Mouse (Mus musculus): ENCODE measurements at regions not wholly inside any gene's neighbourhood (a gene's known extent, or its start where the extent isn't known, plus 50 kb on each side); places are given as distances from the start of the nearest gene placed in this dataset.
A peak's percentile ranks its signal among the peaks of the same experiment; 100 is the strongest.

DNA sequence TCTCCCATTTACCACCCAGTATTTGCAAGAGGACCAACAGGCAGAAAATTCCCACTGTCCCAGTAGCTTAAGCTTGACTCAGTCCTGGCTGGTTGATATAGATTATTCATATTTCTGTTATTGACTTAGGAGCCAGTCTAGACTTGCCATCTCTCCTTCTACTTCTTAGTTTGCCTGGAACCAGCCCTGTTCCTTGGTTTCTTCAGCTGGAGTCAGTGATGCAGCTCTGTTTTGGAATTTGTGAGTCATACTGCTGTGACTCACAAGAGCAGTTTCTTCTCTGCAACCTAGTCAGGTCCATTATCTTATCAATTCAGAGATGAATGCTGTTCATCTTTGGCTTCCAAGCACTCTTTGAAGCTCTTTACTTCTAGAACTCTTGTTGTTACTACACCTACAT, 69.7 kb upstream of the Snx7 start:
- peak; percentile 9 to 10 for DNase-seq (ENCODE audit: low spot score in 2 of 2)
- intact Hi-C loops (cut with DNase I): no loop called here

DNA sequence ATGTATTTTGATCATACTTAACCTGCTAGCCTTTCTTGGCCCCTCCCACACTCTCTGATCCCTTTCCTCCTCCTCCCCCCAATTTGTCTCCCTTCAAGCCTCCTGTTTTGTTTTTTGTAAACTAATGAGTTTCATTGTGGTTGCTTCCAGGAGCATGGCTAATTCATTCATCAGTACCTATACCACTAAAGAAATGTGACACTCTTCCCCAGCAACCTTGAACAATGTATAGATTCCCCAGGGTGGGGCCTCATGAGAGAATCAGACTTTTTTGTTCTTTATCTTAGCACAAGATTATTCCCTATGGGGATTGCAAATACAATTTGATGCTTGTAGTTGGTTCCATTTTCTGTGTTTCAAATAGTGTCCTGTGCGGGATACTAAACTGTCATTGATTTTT, 58.8 kb upstream of the Snx7 start:
- intact Hi-C loops (cut with DNase I): no loop called here
- no peak for DNase-seq (ENCODE audit: low spot score in 2 of 2)

All from left cerebral cortex, postnatal 14 days (tissue).